Mouse (Mus musculus): ENCODE results near the gene Cnp.
"Not testable (repeated sequence)": the region's sequence is repeated elsewhere in the genome, so short reads cannot be mapped to it uniquely, and the experiment has no call there.

Gene Cnp

DNA sequence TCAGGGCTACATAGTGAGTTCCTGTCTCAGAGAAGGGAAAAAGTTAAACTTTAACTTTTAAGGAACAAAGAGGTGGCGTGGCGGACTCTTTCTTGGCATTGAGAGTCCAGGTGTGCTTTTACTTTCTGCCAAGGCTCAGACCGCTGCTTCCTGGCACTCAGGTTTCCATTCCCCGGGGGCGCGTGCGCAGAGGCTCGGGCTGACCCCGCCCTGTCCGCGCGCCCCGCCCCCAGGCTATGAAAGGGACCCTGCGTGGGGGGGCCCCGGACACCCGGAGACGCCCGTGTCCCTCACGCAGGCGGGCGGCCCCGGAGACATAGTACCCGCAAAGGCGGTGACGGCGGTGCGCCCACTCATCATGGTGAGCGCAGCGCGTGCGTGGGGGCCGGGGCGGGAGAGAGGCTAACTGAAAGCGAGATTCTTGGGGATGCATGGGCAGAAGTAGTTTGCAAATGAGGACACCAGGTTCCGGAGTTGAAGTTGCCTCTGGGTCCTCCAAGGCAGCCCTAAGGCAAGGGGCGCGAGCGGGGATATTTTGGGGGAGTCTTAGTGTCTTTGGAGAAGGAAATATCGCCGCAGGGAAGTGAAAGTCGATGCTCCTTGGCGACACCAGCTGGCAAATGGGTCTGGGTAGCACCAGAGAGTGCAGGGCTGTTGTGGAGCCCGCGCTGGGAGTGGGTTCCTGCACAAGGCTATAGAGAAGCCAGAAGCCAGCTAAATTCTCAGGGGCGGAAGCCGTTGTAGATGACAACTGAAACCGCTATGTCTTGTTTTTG, at the start of gene Cnp:
TSS of gene Cnp (plus strand) at position 197 of the 776 bp plus-strand sequence.
- DNase-seq: peak; percentile 98

DNA sequence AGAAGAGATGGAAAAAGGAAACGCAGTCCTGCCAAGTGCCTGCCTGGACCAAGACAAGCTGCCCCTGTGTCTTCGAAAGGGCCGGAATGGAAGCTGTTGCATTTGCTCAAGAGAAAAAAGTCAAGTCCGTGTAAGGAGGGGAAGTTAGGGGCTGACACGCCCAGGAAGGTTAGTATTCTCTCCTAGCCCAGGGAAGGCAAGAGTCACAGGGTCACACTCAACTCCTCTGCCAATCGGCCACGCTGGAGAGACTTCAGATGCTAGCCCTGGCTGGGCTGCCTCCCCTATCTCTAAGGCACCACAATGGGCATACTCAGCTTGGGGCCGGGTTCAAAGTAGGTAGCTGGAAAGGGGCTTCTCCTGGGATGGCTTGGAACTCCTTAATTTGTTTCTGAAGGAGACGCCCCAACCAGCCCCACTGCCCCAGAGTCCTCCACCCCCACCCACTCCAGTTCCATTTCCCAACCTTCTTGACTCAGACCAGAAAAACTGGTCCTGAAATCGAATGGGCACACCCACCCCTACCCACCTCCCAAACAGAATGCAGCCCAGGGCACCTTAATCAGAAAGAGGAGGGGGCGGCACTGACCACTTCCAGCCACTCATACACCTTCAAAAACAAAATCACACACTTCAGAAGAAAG, 49.6 kb upstream of the Cnp start:
- peak; percentile 94 for DNase-seq

DNA sequence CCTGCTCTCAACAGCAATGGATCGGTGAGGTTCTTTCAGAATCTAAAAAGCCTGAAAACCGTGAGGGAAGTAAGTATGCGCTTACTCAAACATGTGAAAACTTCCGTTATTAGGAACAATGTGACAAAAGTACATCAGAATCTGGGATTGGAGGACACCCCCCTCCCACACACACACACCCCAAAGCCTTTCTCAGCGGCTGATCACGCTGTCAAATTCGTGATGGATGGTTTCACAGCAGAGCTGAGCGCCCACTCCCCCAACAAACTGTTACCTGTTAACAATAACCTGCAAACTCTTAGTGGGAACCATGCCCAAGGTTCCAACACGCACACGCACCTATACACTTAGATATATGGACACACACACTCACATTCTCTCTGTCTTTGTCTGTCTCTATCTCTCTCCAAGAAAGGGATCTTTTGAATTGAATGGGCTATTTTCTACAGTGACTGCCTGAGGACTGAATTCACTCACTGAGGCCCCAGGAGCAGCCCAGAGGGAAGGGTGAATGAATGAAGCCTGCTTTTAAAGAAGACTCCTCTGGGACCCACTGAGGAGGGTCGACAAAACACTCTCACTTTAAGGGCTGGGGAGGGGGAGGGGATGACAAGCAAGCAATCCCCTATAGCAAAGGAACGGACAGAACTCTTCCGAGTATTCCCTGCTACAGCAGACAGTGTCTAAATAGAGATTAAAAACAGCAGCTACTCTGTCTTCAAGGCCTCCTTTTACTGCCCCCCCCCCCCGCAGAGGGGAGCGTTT, 48.5 kb upstream of the Cnp start:
- no peak for DNase-seq

DNA sequence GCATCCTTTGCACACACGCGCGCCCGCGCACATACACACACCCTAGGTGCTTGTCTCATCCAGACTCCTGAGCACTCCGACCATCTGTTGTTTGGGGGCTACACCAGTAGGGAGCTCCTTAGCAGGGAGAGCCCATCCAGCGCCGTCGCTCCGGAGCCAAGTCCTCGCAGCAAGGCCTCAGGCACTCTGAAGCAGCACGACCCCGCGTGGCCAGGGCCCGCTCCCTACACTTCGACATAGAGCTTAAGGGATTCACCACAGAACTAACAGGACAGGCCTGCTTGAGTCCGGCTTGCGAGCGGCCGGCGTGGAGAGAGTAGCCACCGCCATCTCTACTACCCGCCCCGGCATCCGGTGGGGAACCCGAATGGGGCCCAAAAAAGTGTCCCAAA, 47.6 kb upstream of the Cnp start:
- no peak for DNase-seq

DNA sequence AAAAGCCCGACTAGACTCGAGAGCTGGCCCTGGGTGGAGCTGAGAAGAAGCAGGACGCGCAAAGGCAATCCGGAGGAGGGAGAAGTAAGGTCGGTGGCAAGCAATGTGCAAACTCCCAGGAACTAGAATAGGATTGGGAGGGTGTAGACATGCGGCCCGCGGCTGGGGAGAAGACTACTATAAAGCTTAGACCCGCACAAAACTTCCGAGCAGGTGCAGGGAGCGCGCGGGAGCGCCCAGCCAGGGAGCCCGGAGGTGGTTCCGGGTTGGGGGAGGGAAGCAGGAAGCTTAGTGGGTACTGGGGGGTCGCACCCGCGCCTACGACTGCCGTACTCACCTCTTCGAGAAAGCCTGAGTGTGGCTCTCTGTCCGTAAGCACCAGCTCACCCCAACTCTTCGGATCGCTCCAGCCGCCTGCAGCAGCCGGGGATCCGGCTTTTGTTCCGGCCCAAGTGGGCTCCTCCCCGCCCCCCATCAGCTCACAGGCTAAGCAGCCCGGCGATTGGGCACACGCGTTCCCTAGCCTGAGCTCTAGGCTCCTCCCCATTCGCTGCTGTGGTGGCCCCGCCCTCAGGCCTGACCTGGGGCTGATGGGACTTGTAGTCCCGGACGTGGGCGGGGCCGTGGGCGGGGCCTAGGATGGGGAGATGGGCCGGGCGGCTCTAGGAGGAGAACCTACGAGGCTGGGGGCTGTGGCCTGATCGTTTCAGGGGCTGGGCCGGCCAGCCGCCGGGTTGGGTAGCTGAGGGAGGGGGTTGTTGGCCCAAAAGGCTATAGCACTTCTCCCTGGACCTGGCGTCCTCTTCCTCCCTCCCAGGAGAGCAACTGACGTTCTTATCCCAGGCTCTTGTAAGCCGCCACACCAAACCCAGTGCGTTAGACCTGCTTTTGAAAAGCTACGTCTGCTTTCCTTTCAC, 47.0 kb upstream of the Cnp start, which contains the start of gene Acly:
TSS of gene Acly (minus strand) at position 543 of the 917 bp plus-strand sequence.
- DNase-seq: peak; percentile 100

DNA sequence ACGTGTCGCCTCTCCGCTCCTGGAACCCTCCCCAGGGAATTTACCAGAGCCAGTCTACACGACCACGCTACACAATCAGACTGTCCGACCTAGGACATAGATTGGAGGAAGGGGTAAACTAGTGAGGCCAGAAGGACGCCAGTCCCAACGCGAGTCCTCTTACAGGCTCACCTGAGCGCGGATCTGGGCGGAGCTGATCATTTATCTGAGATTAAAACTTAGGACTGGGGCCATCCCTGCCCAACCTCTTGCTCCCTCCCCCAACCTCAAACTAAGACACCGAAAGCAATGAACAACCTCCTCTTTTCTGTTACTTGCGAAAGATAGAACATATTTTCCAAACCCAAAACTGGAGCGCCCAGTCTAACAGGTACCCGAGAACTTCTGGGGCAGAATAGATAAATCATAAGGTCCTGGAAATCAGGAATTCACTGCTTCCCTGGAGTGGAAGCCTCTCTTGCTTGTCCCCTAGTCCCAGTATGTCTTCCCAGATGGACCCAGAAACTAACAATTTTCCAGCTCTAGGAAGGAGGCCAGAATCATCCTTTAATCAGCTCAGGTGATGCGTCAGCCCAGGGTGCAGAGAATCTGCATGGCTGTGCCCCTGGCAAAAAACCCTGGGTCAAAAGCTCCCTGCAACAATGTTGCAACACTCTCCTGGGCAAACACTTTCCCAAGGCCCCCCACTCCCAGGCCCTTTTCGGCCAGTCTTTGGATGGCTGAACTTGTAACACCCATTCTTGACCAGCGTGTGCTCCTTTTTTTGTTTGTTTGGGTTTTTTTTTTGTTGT, 46.1 kb upstream of the Cnp start:
- DNase-seq: no peak

DNA sequence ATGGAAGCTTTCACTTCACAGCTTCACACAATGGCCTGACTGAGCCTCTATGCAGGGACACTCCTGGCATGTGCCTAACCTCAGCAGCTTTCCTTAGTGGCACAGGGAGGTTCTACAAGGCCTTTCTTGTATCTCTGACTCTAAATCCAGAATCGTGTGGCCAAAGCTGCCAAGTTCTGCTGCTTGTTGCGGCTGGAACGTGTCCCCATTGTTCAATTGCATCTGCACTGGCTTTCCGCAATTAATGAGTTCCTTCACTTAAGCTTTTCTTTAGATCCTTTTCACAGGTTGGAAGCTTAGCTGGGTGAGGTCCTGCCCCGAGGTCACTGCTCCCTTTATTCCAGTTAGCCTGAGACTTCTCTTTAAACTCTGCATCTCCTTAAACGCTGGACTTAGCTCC, 40.8 kb upstream of the Cnp start:
- DNase-seq: no peak

DNA sequence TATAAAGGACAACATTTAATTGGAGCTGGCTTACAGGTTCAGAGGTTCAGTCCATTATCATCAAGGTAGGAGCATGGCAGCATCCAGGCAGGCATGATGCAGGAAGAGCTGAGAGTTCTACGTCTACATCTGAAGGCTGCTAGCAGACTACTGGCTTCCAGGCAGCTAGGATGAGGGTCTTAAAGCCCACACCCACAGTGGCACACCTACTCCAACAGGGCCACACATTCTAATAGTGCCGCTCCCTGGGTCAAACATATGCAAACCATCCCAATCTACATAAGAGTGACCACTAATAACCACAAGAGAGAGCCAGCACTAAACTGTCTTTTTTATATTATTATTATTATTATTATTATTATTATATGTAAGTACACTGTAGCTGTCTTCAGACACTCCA, 40.3 kb upstream of the Cnp start:
- peak; percentile 85 for DNase-seq

DNA sequence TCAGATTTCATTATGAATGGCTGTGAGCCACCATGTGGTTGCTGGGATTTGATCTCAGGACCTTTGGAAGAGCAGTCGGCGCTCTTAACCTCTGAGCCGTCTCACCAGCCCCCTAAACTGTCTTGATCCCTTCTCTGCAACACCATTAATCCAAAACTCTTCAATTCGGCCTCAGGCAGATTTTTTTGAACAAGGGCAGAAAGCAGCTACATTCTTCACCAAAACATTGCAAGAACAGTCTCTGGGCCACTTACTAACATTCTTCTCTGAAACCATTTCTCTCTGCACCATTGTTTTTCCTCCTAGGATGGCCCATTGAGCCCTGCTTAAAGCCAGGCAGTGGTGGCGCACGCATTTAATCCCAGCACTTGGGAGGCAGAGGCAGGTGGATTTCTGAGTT, 39.9 kb upstream of the Cnp start:
- DNase-seq: not testable (repeated sequence)

DNA sequence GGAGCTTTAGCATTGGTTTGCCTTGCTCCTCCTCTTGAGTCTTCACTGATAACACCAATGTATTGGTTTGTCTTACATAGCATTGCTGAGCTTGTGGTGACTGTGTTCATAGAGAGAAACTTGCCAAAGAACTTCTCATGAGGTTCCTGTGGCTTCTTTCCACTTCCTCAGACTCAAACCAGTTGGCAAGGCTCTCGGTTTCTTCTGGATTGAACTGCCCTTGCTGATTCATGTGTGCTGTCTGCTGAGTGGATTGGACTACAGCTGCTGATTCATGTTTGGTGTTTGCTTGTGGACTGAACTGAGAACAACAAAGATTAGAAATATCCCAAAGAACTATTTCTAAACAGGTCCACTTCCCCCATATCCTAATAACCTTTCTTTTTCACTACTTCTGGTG, 38.7 kb upstream of the Cnp start:
- DNase-seq: no peak

DNA sequence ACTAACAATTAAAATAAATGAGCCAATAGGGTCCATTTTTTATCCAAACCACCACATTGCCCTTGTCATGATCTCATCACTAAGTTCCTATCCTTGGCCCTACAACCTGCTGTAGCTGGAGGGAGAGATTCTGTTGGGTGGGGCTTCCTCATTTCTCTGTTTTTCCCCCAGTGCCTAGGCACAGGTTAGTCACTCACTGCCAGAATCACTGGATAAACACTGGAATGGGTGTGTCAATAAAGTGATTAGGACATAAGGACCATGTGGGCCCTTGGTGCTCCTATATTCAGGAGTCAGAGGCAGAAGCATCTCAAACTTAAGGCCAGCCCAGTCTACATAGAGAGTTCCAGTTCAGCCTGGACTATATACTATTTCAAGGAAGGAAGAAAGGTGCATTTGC, 38.2 kb upstream of the Cnp start:
- DNase-seq: no peak

DNA sequence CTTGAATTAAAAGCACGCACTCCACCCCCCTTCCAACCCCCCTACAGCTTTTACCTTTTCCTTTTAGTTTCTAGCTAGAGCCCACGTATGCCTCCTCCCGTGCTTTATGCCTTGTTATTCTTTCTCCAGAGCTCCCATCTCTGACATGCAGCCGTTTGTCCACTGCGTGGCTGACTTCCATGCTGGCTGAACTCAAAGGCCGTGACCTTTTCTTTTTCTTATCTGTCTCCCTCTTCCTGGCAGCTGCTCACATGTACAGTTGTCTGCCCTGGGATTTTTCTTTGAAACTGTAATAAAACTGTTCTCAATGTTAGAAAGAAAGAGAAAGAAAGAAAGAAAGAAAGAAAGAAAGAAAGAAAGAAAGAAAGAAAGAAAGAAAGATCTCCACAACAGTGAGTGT, 33.7 kb upstream of the Cnp start:
- DNase-seq: no peak

DNA sequence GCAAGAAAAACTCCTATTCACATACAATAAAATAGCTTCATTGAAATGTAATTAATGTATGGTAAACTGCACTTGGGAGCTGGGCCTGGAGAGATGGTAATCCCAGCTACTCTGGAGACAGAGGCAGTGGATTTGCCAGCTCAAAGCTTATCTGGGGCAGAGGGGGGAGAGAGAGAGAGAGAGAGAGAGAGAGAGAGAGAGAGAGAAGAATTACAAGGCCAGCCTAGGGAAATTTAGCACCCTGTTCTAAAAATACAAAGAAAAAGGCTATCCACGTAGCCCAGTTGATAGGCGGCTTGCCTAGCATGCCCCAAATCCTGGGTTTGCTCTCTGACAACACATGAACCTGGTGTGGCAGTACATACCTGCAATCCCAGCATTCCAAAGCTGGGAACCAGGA, 33.1 kb upstream of the Cnp start:
- no peak for DNase-seq

DNA sequence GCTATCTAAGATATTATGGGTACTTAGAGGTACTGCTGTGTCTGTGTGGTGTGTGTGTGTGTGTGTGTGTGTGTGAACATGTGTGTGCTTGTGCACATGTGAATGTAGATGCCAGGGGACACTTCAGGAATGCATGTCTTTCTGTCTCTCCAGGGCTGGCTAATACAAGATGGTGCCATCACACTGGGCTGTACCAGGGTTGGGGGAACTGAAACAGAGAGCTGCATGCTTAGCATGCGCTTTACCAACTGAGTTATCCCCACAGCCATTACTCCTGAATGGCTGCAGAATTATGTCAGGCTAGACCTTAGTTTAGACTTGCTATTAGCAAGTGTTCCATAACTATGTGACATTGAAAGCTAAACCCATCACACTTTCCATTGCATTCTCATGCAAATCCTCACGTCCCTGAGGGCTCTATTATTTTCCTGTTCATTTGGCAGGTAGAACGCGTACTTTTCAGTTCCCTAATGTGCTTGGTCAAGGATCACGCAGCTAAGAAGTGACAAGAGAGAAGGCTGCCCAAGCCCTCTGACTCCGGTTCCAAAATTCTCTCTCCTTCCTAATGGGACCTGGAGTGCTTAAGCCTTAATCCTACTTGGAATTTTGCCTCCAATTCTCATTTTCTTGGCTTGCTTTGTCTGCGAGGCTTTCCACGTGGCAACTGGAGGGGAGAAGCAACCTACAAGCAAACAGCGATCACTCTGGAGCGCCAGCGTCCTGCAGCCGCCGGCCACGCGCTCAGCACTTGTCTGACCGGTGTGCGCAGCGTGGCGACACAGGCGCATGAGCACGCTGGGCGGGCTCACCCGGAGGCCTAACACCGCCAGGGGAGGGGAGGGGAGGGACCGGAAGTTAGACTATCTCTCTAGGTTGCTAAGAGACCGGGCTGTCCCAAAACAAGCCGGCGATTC, 29.6 kb upstream of the Cnp start, which contains the start of gene Ttc25:
TSS of gene Ttc25 (plus strand) at position 776 of the 914 bp plus-strand sequence.
- DNase-seq: peak; percentile 99

DNA sequence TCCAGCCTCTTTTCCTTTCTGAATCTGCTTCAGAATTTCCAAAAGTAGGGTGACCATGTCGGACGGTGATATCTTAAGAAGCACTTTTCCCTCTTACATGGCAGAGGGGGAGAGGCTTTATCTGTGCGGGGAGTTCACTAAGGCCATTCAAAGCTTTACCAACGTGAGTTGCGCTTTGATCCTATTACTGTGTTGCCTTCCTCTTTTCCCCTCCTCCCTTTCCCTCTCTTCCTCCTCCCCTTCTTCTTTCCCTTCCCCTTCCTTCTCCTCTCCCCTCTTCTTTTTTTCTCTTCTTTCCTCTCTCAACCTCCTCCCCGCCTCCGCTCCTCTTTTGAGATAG, 29.0 kb upstream of the Cnp start:
- DNase-seq: no peak

DNA sequence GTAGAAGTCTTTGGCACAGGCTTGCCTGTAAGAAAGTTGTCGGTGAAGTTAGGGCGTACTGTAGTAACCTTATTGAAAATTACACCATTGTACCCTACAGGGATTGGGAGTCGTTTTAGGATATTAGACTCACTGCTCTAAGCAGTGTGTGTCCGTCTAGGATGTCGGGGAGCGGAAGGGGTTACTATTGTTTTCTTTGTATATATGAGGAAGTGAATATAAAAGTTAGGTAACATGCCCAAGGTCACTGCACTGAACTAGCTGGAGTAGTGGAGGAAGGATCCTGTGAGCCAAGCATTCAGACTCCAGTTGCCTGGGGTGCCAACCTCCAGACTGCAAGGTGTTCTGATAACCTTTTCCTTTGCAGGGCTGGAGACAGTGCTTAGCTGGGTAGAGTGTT, 27.7 kb upstream of the Cnp start:
- no peak for DNase-seq

DNA sequence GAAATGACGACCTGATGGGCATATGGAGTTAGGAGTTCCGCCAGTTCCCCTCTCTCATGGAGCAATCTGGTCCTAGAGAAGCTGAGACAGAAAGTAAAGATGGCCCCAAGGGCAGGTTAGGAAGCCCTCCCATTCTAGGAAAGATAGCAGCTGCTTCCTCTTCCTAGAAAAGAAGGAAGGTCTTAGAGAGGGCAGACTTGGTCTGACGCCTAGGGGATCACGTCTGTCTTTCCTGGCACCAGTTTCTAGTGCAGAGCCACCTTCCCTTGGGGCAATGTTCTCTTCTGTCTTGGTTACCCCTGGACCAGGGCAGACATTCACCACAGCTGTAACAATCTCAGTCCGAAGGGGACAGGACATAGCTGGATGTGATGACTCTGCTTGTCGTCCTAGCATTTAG, 26.6 kb upstream of the Cnp start:
- no peak for DNase-seq

DNA sequence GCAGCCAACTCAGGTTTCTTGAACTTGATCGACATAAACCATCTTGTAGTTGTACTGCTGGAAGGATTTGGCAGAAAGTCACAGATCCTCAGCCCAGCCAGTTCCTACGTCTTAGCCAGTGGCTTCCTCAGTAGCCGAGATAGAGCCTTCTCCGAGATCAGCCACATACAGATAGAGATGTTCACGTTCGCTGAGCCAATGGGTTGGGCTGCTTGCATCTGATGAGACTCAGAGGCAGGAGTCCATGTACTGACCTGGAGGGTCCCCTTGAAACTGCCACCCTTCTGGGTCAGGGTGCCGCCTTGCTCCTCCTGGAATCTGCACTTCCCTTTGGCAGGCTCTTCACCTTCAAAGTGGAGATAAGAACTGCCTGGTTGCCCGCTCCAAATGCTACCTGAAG, 25.2 kb upstream of the Cnp start:
- DNase-seq: no peak

DNA sequence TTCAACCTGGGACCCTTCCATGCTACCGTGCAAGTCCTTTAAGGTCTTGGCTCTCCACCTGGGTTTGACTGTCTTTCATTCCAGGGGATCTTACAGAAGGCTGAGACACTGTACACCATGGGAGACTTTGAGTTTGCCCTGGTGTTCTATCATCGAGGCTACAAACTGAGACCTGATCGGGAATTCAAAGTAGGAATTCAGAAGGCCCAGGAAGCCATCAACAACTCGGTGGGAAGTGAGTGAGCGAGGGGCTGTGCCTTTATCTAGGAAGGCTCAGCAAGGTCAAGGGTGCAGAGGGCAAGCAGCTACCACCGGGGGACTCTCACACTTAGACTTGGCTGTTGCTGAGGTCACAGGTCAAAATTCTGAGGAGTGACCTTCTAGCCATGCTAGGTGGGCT, 24.6 kb upstream of the Cnp start:
- no peak for DNase-seq

DNA sequence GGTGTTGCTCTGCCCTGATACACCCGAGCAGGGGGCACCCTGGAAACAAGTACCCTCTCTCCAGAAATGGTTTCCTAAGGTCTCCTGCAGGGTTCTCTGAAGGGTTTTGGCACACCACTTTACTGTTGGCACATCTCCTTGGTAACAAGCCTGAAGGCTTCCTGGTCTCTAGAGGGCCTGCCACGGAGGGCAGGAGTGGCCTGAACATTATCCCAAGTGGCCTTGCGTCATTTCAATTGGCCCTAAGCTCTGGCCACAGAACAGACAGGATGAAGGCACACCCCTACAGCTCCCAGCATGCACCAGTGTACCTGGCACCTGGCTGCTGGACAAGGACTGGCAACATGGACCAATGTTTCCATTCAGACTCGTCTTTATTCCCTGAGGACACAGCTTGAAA, 21.9 kb upstream of the Cnp start:
- no peak for DNase-seq

DNA sequence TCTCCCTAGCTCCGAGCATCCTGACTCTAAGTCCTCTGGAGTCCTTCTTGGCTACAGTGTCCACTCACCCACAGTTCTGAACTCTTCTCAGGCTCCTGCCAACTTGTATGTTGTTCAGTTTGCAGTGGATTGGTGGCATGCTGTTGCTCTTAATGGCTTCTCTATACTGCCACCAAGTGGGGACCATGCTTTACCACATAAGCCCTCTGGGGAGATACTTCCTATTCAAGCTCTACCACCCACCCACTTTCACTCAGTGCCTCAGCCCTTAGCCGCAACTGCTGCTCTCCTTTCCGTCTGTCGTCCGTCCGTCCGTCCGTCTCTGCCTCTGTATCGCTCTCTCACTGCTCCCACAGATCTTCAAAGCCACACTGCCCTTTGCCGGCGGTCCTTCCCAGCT, 19.1 kb upstream of the Cnp start:
- peak; percentile 96 for DNase-seq
